Mouse (Mus musculus): ENCODE measurements around the gene Lrrc58.

Gene Lrrc58

GRCm38 (mm10) chr16:37867791-37868505 is at the start of gene Lrrc58:
Gene Lrrc58, plus strand, starts transcription at chr16:37868389.
- peak; percentile 87 to 93 for DNase-seq

- DNase-seq = no peak
Measured at GRCm38 (mm10) chr16:37823949-37824348, 44.2 kb upstream of the Lrrc58 start.

GRCm38 (mm10) chr16:37824778-37825505 is 43.2 kb upstream of the Lrrc58 start:
- DNase-seq = no peak

- no peak for DNase-seq
Measured at GRCm38 (mm10) chr16:37826286-37826685, 41.9 kb upstream of the Lrrc58 start.

- no peak for DNase-seq
Measured at GRCm38 (mm10) chr16:37831041-37831440, 37.1 kb upstream of the Lrrc58 start.

GRCm38 (mm10) chr16:37837571-37837970 is 30.6 kb upstream of the Lrrc58 start:
- DNase-seq = no peak

GRCm38 (mm10) chr16:37842439-37842838 is 25.8 kb upstream of the Lrrc58 start:
- DNase-seq = no peak

GRCm38 (mm10) chr16:37843740-37844139 is 24.4 kb upstream of the Lrrc58 start:
- no peak for DNase-seq

GRCm38 (mm10) chr16:37845202-37845925 is 22.8 kb upstream of the Lrrc58 start:
- DNase-seq = no peak

GRCm38 (mm10) chr16:37847081-37847480 is 21.1 kb upstream of the Lrrc58 start:
- DNase-seq = no peak

- DNase-seq = peak; percentile 62 to 80
Measured at GRCm38 (mm10) chr16:37851366-37851765, 16.8 kb upstream of the Lrrc58 start.

- DNase-seq = peak in 1 of 2 experiments; percentile 34
Measured at GRCm38 (mm10) chr16:37853279-37853678, 14.9 kb upstream of the Lrrc58 start.

GRCm38 (mm10) chr16:37854054-37854453 is 14.1 kb upstream of the Lrrc58 start:
- no peak for DNase-seq

- no peak for DNase-seq
Measured at GRCm38 (mm10) chr16:37854593-37854992, 13.6 kb upstream of the Lrrc58 start.

- no peak for DNase-seq
Measured at GRCm38 (mm10) chr16:37855583-37855982, 12.6 kb upstream of the Lrrc58 start.

GRCm38 (mm10) chr16:37856327-37856726 is 11.9 kb upstream of the Lrrc58 start:
- DNase-seq = no peak

- no peak for DNase-seq
Measured at GRCm38 (mm10) chr16:37857495-37857894, 10.7 kb upstream of the Lrrc58 start.

- no peak for DNase-seq
Measured at GRCm38 (mm10) chr16:37860213-37860612, 8.0 kb upstream of the Lrrc58 start.

- DNase-seq = no peak
Measured at GRCm38 (mm10) chr16:37861029-37861428, 7.2 kb upstream of the Lrrc58 start, which contains the start of gene Gm36028. Gene Gm36028, minus strand, starts transcription at chr16:37861146.

- DNase-seq = no peak
Measured at GRCm38 (mm10) chr16:37863876-37864275, 4.3 kb upstream of the Lrrc58 start.

GRCm38 (mm10) chr16:37865841-37866240 is 2.3 kb upstream of the Lrrc58 start:
- no peak for DNase-seq

GRCm38 (mm10) chr16:37868506-37869469 is 599 bp downstream of the Lrrc58 start:
- DNase-seq = peak in 1 of 2 experiments; percentile 28

Measured in lung, postnatal 4 days (tissue).